Mouse (Mus musculus) MEL-GATA-1-ER (cell line): ENCODE data around the gene Hivep3.

Source experiments
- DNase-seq: peaks from one replicate; pipeline ENCODE4 v3.0.0-alpha.2; 2012; ENCODE audit warnings: low read depth; ENCODE audit errors: extremely low read depth

Hivep3 gene

GRCm38 (mm10) chr4:119975242-119975641 is 241.7 kb downstream of the Hivep3 start:
- DNase-seq = no peak

- no peak for DNase-seq
Observed at GRCm38 (mm10) chr4:119975822-119976221, 242.2 kb downstream of the Hivep3 start.

GRCm38 (mm10) chr4:119976428-119977168 is 243.0 kb downstream of the Hivep3 start:
- no peak for DNase-seq

DNA sequence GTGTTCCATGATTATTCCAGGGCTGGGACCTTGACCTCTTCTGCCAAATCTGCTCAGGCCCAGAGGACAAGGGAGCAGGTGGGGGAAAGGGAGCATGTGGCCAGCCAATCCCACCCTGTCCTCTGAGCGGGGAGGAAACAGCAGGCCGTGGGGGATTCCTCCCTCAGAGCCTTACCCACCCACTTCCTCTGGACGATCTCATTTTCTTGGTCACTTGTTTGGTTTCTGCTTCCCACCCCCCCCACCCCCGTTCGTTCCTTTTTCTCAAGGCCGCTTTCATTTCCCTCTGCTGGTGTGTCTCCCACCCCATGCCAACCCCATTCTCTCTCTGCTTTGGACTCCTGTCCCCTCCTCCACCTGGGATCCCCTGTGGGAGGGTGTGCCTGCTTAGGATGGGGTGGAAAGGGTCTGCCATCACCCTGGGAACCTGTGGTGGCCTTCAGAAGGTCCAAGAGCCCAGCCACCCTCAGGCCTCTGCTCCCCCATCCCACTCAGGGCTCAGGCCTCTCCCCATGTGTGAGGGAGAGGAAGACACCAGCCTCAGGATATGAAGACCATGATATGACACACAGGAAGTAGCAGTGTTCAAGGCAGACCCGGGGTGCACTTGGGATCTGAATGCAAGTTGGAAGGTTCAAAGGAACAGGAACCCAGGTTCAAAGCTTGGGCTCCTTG is 244.4 kb downstream of the Hivep3 start:
- no peak for DNase-seq

- no peak for DNase-seq
Observed at GRCm38 (mm10) chr4:119979238-119979829, 245.8 kb downstream of the Hivep3 start.

DNA sequence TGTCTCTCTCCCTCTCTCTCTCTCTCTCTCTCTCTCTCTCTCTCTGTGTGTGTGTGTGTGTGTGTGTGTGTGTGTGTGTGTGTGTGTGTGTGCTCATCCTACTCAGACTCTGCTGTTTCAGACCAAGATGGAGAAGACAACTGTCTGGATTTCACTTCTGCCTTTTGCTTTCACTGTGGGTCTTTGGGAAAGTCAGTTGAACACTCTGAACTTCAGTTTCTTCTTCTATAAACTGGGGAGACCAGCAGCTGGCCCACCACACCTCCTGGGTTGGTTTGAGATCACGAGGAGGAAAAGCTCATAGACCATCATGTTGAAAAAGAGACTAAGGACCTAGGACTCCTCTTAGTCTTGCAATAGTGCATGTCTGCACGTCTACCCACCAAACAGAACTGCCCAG is 246.3 kb downstream of the Hivep3 start:
- DNase-seq = no peak

GRCm38 (mm10) chr4:119981047-119981720 is 247.6 kb downstream of the Hivep3 start:
- no peak for DNase-seq

DNA sequence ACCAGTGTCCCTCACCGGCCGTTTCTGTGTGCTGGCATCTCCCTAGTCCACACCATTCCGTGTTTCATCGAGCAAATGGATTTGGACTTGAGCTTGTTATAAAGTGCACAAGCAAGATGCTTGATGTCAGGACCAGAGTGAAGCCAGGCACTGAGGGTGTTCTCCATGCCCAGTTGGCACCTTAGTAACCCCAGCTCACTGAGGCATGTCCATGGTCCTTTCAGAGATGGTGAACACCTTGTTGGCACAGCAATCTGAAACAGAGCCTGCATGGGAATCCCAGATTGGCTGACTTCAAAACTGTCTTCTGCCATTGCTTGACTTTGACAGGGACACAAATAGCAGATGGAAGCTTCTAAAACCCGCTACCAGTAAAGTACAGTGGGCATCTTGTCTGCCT is 252.5 kb downstream of the Hivep3 start:
- DNase-seq = no peak

GRCm38 (mm10) chr4:119986580-119987291 is 253.2 kb downstream of the Hivep3 start:
- DNase-seq = no peak

DNA sequence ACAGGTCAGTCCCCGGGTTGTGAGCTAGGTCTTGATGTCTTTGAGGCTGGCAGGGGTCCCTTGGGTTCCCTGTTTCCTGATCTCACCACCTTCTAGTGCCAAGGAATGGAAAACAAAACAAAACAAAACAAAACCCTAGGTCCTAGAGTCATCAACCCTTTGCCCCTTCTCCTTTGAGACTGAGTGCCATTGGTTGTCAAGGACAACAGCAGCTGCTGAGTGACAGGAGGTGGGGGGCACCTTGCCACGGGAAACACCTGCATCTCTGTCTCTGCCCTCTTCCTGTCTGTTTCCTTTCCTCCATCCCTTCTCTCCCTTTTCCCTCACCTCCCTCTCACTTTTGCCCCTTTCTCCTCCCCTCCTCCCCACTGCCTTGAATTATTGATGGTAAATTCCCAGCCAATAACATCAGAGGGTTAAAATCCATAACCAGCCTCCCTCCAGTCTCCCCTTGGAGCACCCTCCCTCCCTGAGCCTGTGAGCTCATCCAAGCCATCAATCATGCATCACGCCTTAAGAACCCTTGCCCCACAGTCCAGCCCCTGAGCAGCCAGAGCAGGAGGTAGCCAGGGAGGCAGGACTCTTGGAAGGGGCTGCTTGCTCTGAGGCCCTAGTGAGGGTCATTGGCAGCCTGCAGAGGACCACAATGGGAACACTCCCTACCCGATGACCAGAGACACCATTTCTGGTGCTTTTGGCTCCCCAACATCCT is 253.9 kb downstream of the Hivep3 start:
- DNase-seq = no peak

GRCm38 (mm10) chr4:119989031-119989693 is 255.6 kb downstream of the Hivep3 start:
- no peak for DNase-seq

DNA sequence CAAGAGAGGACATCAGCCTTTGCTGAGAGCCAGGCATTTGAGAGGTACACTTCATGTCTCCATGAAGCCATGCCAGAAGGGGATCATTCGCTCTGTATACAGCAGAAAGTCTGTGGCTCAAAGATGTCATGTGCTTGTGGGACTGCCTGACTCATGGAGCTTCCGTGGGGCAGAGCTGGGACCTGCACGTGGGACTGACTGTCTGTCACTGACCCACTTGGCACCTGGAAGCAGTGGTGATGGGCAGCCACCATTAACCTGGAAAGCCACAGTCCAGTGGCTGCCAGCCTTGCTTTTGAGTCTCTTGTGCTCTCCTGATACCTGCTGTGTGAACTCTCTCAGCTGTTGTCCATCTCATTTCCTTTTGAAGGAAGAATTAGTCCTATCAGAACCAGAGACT is 256.8 kb downstream of the Hivep3 start:
- no peak for DNase-seq

- no peak for DNase-seq
Observed at GRCm38 (mm10) chr4:119990841-119991240, 257.3 kb downstream of the Hivep3 start.

DNA sequence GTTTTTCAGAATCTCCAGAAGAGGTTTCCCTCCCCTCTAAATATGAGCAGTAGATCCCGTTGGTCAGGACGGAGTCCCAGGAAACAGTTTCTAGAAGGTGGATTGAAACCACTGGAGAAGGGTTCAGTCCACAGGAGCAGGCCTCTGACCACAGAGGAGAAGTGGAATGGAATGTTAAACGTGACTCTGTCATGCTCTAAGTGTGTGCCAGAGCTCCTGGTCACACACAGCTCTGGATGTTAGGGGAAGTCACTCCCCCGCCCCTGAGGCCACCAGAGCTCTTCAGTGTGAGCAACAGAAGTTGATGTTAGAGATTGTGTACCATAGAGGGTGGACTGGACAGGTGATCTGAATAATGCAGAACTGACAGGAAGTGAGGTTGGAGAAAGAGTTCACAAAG is 258.2 kb downstream of the Hivep3 start:
- no peak for DNase-seq

DNA sequence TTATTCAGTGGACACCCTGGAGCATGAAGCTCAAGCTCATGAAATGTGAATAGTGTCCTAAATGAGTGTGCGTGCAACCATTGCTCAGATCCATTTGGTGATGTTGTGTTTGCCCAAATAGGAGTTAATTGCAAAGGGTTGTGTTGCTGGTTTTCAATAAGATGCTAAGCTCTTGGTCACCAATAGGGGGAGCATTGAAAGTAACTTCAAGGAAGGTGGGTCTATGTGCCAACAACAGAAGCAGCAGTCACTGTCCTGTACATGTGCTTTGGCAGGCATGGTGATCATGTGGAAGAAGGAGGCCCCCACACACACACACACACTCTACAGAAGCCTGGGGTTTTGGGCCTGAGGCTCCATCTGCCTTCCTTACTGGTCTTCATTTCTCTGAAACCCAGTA is 262.8 kb downstream of the Hivep3 start:
- DNase-seq = no peak

GRCm38 (mm10) chr4:119997351-119997750 is 263.8 kb downstream of the Hivep3 start:
- DNase-seq = no peak

- no peak for DNase-seq
Observed at GRCm38 (mm10) chr4:119998911-119999310, 265.3 kb downstream of the Hivep3 start.

DNA sequence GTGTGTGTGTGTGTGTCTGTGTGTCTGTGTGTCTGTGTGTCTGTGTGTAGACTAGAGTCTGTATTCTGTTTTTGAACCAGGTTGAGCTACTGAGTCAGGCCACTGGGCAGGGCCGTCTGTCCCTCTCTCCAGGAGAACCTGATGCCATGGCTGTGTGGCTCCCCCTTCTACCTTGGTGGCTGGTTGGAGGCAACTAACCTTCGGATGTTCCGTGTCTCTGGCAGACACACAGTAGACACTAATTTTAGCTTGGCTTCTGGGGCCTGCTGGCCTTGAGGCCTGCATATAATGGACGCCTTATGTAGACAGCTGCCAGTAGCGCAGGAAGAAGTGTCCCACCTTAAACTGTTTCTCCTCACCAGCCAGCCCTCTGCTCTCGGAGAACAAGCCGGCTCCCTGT is 267.3 kb downstream of the Hivep3 start:
- DNase-seq = no peak

GRCm38 (mm10) chr4:120003006-120003405 is 269.4 kb downstream of the Hivep3 start:
- no peak for DNase-seq

DNA sequence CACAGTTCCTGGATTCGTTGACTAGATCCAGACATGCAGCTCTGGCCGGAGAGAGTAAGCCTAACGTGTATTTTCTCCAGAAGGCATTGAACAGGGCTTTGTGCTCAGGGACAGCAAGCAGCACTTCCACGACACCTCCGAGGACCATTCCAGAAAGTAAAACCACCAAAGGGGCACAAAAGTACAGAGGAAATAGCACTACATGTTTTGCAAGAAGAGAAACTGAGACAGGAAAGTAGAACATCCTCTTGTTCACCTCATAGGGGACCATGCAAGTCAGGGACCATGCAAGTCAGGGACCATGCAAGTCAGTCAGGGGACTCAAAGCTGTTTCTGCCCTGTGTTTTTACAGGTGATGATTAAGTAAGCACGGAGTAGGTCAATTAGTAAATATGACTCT is 272.5 kb downstream of the Hivep3 start:
- no peak for DNase-seq
